Mouse (Mus musculus) spleen, adult 2 months (tissue): ENCODE results near the gene Senp3.

Source experiments
- CTCF ChIP-seq: fragments of 200-500 bp; IDR thresholded peaks from 2 replicates; pipeline ENCODE4 v1.5.1; 2011; ENCODE audit warnings: mild to moderate bottlenecking, inconsistent platforms; ENCODE audit not compliant: insufficient read depth, insufficient read length, insufficient replicate concordance; ENCODE audit errors: extremely low read depth
- POLR2A ChIP-seq: fragments of 200-500 bp; IDR thresholded peaks from 2 replicates; pipeline ENCODE4 v1.6.1; 2011; ENCODE audit warnings: low read depth, low read length, inconsistent platforms

DNA sequence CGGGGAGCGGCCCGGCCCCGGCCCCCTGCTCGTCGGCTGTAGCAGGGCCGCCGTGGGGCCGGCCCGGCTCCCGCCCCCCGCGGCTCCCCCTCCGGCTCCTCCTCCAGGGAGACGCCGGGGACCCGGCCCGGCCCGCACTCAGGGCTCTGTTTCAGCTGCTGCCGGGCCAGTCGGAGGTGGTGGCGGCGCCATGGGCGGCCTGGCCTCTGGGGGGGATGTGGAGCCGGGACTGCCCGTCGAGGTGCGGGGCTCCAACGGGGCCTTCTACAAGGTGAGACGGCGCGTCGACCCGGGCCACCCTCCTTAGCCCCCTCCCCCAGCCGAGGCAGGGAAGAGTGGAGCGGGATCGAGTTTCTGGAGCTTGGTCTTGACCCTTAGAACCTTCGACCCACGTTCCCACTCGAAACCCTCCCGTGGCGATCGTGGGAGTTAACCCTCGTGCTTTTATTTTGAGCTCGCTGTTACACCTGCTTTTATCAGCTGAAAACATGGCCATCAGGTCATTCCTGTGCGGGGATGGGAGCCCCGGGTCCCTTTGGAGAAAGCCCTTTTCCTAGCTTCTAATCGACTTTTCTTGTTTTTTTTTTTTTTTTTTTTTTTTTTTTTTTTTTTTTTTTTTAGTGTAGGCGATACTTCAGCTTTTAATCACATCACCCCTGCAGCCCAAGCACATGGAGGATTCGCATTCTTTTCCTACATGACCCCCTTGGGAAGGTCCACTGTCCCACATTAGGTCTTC, 48.6 kb downstream of the Senp3 start:
- TF ChIP-seq CTCF (no peak), POLR2A (no peak)
